Mouse (Mus musculus): ENCODE results near the gene B430218F22Rik.
"Not testable (repeated sequence)": the region's sequence is repeated elsewhere in the genome, so short reads cannot be mapped to it uniquely, and the experiment has no call there.

The B430218F22Rik gene

GRCm38 (mm10) chr13:118386511-118387447 is at the start of gene B430218F22Rik, which contains the start of gene Mrps30:
Gene B430218F22Rik, plus strand, starts transcription at chr13:118386630.
Gene Mrps30, minus strand, starts transcription at chr13:118387252.
- DNase-seq (ENCODE audit: low spot score): peak; percentile 91

GRCm38 (mm10) chr13:118350257-118350656 is 36.2 kb upstream of the B430218F22Rik start:
- DNase-seq (ENCODE audit: low spot score): no peak

GRCm38 (mm10) chr13:118350870-118351269 is 35.6 kb upstream of the B430218F22Rik start:
- DNase-seq (ENCODE audit: low spot score): no peak

- DNase-seq (ENCODE audit: low spot score): no peak
Measured at GRCm38 (mm10) chr13:118363342-118363741, 23.1 kb upstream of the B430218F22Rik start.

GRCm38 (mm10) chr13:118365774-118366173 is 20.7 kb upstream of the B430218F22Rik start:
- no peak for DNase-seq (ENCODE audit: low spot score)

- DNase-seq (ENCODE audit: low spot score): no peak
Measured at GRCm38 (mm10) chr13:118372871-118373270, 13.6 kb upstream of the B430218F22Rik start.

- peak; percentile 39 for DNase-seq (ENCODE audit: low spot score)
Measured at GRCm38 (mm10) chr13:118379155-118379554, 7.3 kb upstream of the B430218F22Rik start.

- DNase-seq (ENCODE audit: low spot score): no peak
Measured at GRCm38 (mm10) chr13:118380381-118380780, 6.0 kb upstream of the B430218F22Rik start.

GRCm38 (mm10) chr13:118387448-118387801 is 995 bp downstream of the B430218F22Rik start:
- DNase-seq (ENCODE audit: low spot score): not testable (repeated sequence)

GRCm38 (mm10) chr13:118395803-118396202 is 9.4 kb downstream of the B430218F22Rik start:
- no peak for DNase-seq (ENCODE audit: low spot score)

- no peak for DNase-seq (ENCODE audit: low spot score)
Measured at GRCm38 (mm10) chr13:118400340-118400739, 13.9 kb downstream of the B430218F22Rik start.

GRCm38 (mm10) chr13:118403544-118403943 is 17.1 kb downstream of the B430218F22Rik start:
- DNase-seq (ENCODE audit: low spot score): no peak

- no peak for DNase-seq (ENCODE audit: low spot score)
Measured at GRCm38 (mm10) chr13:118411297-118411992, 25.0 kb downstream of the B430218F22Rik start.

GRCm38 (mm10) chr13:118418163-118418562 is 31.7 kb downstream of the B430218F22Rik start:
- no peak for DNase-seq (ENCODE audit: low spot score)

GRCm38 (mm10) chr13:118420408-118420807 is 34.0 kb downstream of the B430218F22Rik start:
- DNase-seq (ENCODE audit: low spot score): no peak

GRCm38 (mm10) chr13:118420847-118421246 is 34.4 kb downstream of the B430218F22Rik start:
- no peak for DNase-seq (ENCODE audit: low spot score)
